Mouse (Mus musculus): ENCODE measurements around the gene Erc2. TPM values are rescaled to one million over a fixed set of nuclear protein-coding genes. Genes with fewer than 3 reads are reported as not detected.

The Erc2 gene
- polyA plus RNA-seq, 1 experiment from 2014 or later: 36.0 TPM

DNA sequence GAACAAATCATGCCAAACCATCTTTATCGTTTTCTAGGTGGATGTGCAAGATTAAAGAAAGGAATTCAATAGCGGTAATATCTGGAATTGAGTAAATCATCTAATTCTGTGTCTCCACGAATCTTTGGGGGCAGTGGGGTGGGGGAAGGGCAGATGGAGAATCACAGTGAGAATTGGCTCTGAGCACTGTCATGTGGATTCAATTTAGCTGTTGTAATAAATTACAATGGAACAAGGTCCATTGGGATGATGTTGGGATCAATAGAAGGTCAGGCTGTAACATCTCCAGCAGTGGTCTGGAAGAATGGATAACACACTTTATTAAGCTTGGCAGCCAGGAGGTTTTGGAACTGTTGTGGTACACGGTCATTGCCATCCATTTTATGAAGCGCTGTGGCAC is 363.0 kb downstream of the Erc2 start:
- H3K4me2 ChIP-seq (replicated peaks): no peak overlapping the region
- H3K4me1 ChIP-seq: no peaks in the 10 kb centered on the region
- no peak overlapping the region for H3K9ac ChIP-seq (replicated peaks)
- no peak overlapping the region for H3K27ac ChIP-seq (replicated peaks)
- H3K27me3 ChIP-seq: no peaks in the 10 kb centered on the region
- H3K36me3 ChIP-seq: no peaks in the 10 kb centered on the region
- H3K9me3 ChIP-seq: no peaks in the 10 kb centered on the region
- 80% methylated on average over 5 of the region's 5 CpGs for WGBS
- no peak for ATAC-seq (ENCODE audit: low FRiP score, low read depth)
- H3K4me3 ChIP-seq: no peak overlapping the region

DNA sequence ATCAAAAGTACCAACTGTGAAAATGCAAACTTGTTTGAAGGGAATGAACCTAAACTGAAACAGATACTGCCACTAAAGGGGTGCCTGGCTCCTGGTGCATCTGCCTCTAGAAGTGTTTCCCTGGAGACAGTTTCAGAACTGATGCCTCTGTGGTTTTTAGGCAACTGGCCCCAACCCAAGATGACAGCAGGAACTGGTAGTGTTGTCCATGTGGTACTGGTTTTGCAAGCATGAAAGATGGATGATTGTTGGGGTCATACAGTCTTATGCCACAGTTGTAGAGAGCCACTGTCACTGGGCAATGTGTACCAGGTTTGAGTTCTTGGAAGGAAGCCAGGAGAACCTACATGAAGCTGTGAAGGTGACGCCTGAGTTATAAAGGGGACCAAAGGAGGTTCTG is 365.2 kb downstream of the Erc2 start:
- H3K9ac ChIP-seq (replicated peaks): no peak overlapping the region
- 83% methylated on average over 1 of the region's 1 CpGs for WGBS
- H3K36me3 ChIP-seq: no peaks in the 10 kb centered on the region
- H3K27me3 ChIP-seq: no peaks in the 10 kb centered on the region
- no peak overlapping the region for H3K4me3 ChIP-seq
- ATAC-seq (ENCODE audit: low FRiP score, low read depth): no peak
- no peaks in the 10 kb centered on the region for H3K4me1 ChIP-seq
- H3K9me3 ChIP-seq: no peaks in the 10 kb centered on the region
- H3K27ac ChIP-seq (replicated peaks): no peak overlapping the region
- no peak overlapping the region for H3K4me2 ChIP-seq (replicated peaks)

DNA sequence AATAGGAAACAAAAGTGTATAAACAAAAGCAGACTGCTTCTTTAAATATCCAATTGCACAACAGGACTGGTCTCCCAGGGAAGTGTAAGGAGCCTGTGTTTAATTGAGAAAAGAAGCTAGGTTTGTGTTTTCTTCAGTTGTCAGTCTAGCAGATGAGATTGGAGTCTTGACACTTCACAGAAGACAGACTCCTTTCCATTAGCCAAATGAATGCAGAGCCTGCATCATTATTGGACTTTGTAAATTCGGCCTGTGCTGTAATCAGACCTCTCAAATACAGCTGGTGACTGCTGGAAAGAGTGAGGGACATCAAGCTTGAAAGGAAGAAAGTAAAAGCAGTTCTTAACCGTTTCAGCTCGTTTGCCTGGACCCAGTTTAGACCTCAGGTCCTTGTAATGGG is 376.3 kb downstream of the Erc2 start:
- Histone ChIP-seq H3K4me2 (replicated peaks) (no peak overlapping the region), H3K36me3 (no peaks in the 10 kb centered on the region), H3K9me3 (no peaks in the 10 kb centered on the region), H3K27ac (replicated peaks) (no peak overlapping the region), H3K27me3 (no peaks in the 10 kb centered on the region), H3K4me1 (peaks cover 3% of the 10 kb centered on the region; the same call in 1 of the 2 replicates), H3K9ac (replicated peaks) (no peak overlapping the region), H3K4me3 (no peak overlapping the region)
- ATAC-seq (ENCODE audit: low FRiP score, low read depth): no peak
- 56% methylated on average over 3 of the region's 3 CpGs for WGBS

DNA sequence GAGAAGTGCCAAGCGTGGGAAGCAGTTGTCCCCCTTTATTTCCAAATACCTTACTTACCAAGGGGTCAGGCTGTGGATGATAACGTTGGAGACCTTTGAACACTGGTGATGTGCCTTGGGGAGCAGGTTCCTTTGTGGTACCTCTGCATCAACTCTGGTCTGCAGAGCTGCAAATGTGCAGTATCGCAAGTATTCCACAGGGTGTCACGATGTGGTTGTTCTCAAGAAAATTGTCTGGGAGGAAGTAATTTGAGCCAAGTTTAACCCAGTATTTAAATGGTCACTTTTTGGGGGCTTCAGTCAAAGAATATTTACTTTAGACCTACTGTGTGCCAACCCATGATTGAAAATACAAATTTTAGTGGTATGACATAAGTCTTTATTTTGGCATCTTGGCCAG is 381.8 kb downstream of the Erc2 start:
- H3K4me1 ChIP-seq: peaks cover 4% of the 10 kb centered on the region
- no peak overlapping the region for H3K9ac ChIP-seq (replicated peaks)
- no peak overlapping the region for H3K27ac ChIP-seq (replicated peaks)
- 52% methylated on average over 4 of the region's 4 CpGs for WGBS
- no peaks in the 10 kb centered on the region for H3K9me3 ChIP-seq
- H3K36me3 ChIP-seq: no peaks in the 10 kb centered on the region
- H3K4me2 ChIP-seq (replicated peaks): no peak overlapping the region
- H3K27me3 ChIP-seq: no peaks in the 10 kb centered on the region
- no peak overlapping the region for H3K4me3 ChIP-seq
- no peak for ATAC-seq (ENCODE audit: low FRiP score, low read depth)

DNA sequence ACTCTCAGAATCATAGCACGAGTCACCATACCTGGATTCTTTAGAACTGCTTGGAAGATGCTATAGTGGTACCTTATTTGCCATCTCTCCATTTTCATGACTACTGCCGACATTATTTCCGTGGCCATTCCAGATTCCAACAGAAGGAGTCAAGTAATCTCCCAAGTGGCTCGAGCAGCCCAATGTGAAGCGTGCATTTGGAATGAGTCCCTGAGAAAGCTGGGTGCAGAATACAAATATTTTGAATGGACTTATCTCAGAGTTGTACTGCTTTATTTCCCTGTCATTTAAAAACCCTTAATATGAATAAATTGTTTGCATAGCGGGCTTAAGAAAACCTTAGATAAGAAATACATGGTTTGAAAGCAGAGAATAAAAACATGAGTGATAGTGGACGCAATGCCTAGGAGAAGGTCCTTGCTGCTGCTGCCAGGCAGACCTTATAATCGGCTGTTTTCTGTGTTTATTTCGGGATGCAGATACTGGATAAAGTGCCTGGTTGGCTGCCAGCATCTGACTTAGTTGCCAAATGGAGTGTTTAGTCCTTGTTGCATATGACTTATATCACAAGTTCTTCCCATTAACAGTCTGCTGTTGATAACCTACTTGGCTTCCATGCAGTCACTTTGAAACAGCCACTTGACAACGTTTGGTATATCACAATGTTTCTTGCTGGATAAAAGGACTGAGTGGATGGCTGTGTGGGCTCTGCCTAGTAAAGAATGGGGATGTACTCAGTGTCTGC is 388.5 kb downstream of the Erc2 start:
- H3K9ac ChIP-seq (replicated peaks): no peak overlapping the region
- no peak overlapping the region for H3K4me3 ChIP-seq
- H3K4me2 ChIP-seq (replicated peaks): no peak overlapping the region
- 88% methylated on average over 10 of the region's 10 CpGs for WGBS
- no peaks in the 10 kb centered on the region for H3K27me3 ChIP-seq
- H3K27ac ChIP-seq (replicated peaks): no peak overlapping the region
- no peaks in the 10 kb centered on the region for H3K36me3 ChIP-seq
- no peaks in the 10 kb centered on the region for H3K9me3 ChIP-seq
- no peak for ATAC-seq (ENCODE audit: low FRiP score, low read depth)
- peaks cover 4% of the 10 kb centered on the region for H3K4me1 ChIP-seq

DNA sequence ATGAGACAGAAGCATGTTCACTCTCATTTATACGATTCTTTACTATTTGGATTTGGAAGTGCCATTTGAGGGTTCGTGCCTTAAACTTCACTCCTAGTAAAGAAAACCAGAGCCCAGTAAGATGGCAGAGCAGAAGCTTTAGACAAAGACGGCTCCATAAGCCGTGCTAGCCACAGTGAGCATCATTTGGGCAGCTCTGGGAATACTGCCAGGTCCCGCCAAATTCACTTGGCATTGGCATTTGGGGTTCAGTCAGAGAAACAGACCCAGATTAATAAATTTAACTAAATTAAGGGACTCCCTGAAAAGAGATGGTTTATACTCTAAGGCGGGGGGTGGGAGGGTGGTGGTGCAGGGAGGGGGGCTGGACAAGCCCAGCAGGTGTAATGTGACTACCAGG is 401.0 kb downstream of the Erc2 start:
- ATAC-seq (ENCODE audit: low FRiP score, low read depth): no peak
- no peak overlapping the region for H3K4me3 ChIP-seq
- H3K27me3 ChIP-seq: no peaks in the 10 kb centered on the region
- H3K4me2 ChIP-seq (replicated peaks): no peak overlapping the region
- 87% methylated on average over 6 of the region's 6 CpGs for WGBS
- H3K4me1 ChIP-seq: no peaks in the 10 kb centered on the region
- H3K9me3 ChIP-seq: no peaks in the 10 kb centered on the region
- no peaks in the 10 kb centered on the region for H3K36me3 ChIP-seq
- H3K27ac ChIP-seq (replicated peaks): no peak overlapping the region
- H3K9ac ChIP-seq (replicated peaks): no peak overlapping the region

DNA sequence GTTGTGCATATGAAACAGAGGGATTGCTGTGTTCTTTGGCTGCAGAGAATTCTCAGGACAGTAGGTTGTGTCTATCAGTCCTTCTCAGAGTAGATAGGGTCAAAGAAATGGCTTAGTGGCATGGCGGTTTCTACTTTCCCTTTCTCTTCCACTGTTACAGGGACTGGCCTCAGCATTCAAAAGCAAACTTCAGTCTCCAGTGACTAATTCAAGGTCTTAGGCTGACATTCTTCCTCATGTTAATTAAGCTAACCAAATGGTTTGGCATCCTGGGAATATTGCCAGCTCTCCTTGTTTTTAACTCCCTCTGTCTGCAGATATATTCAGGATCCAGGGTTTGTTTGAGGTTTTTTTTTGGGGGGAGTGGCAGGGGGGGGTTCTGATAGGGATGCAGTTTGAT is 408.6 kb downstream of the Erc2 start:
- WGBS: 58% methylated on average over 1 of the region's 1 CpGs
- Histone ChIP-seq H3K9ac (replicated peaks) (no peak overlapping the region), H3K4me3 (no peak overlapping the region), H3K4me2 (replicated peaks) (no peak overlapping the region), H3K27ac (replicated peaks) (no peak overlapping the region), H3K9me3 (no peaks in the 10 kb centered on the region), H3K4me1 (peaks cover 2% of the 10 kb centered on the region; the same call in 1 of the 2 replicates), H3K27me3 (no peaks in the 10 kb centered on the region), H3K36me3 (no peaks in the 10 kb centered on the region)
- ATAC-seq (ENCODE audit: low FRiP score, low read depth): no peak

DNA sequence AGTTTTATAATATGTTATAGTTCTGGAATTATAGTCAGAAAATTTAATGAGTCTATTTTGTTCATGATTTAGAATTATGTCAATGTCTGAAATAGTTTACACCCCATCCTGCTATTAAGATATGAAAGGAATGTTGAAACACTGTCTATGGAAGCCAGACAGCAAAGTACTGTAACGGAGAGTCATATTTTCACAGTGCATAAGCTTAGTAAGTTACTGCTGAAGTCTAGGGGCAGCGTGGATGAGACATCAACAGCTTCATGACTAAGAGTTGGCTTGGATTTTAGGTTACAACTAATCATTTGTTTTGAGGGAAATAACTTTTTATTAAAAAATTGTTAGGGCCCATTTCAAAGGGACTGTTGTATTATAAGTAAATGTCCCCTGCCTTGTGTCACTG is 412.8 kb downstream of the Erc2 start:
- Histone ChIP-seq H3K4me2 (replicated peaks) (no peak overlapping the region), H3K9me3 (no peaks in the 10 kb centered on the region), H3K4me1 (peaks cover 2% of the 10 kb centered on the region; the same call in 1 of the 2 replicates), H3K27me3 (no peaks in the 10 kb centered on the region), H3K4me3 (no peak overlapping the region), H3K36me3 (no peaks in the 10 kb centered on the region), H3K27ac (replicated peaks) (no peak overlapping the region), H3K9ac (replicated peaks) (no peak overlapping the region)
- 90% methylated on average over 2 of the region's 2 CpGs for WGBS
- ATAC-seq (ENCODE audit: low FRiP score, low read depth): no peak

DNA sequence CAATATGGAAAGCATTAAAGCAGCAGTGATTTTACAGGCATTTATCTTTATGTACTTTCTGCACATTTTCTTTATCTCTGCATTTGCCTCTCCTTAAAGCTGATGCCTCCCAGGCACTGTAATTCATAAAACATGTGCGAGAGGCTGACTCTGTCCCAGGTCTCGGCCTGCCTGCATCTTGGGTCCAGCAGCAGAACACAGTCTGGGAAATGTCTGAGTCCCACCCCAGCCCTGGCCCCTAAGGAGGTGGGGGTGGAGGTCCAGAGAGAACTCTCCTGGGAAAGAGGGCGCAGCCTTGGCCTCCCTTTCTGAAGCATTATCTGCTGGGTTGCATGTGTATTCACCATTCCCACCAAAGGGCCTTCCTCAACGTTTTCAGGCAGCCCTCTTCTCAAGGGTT is 420.9 kb downstream of the Erc2 start:
- Histone ChIP-seq H3K36me3 (no peaks in the 10 kb centered on the region), H3K4me3 (no peak overlapping the region), H3K9me3 (no peaks in the 10 kb centered on the region), H3K4me1 (peaks cover 14% of the 10 kb centered on the region), H3K27me3 (no peaks in the 10 kb centered on the region), H3K9ac (replicated peaks) (no peak overlapping the region), H3K27ac (replicated peaks) (no peak overlapping the region), H3K4me2 (replicated peaks) (no peak overlapping the region)
- WGBS: 63% methylated on average over 4 of the region's 4 CpGs
- no peak for ATAC-seq (ENCODE audit: low FRiP score, low read depth)

DNA sequence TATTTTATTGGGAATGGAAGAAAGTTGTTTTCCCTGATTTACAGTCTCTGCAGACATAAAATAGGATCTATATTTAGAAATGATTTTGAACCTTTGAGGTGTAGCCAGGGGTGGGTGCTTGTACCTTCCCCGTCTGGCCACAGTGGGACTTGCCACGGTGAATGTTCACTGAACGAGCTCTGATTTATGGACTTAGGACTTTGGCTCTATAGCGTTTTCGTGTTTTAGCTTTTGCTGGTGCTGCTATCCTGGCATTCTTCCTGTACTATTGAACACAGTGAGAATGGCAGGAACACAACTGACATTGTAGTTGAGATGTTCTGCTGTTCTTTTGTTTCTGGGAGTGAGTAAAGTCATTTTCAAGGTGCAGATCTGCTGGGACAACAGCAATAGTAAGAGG is 429.4 kb downstream of the Erc2 start:
- 95% methylated on average over 5 of the region's 5 CpGs for WGBS

DNA sequence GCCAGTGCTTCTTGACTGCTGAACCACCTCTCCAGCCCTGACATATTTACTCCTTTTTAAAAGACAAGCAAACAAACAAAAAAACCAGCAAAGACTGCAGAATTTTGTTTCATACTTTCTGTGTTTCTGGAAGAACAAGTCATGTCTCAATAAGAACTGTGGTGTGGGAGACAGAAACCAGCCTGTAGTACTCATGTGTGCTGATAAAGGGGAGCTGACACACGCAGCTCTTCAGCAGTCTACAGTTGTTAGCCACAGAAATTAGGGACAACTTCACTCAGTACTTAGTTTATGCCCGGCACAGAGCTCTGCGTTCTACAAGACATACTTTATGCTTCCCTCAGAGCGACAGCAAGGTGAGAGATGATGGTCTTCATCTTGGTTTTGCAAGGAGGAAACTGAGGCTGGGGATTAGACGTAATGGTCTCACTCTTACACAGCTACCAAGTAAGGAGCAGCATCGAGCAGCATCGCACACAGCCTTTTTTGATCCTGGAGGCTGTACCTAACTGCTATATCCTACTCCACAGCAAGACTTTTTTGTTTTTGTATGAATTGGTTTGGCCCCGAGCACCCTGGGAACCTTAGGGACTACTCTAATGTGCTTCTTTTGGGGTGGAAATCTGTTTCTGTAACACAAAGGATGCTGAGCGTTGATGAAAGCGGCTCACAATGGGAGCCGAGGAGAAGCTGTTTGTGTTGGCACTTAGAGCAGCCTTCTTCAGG is 435.1 kb downstream of the Erc2 start:
- no peak for ATAC-seq (ENCODE audit: low FRiP score, low read depth)
- H3K4me3 ChIP-seq: no peak overlapping the region
- H3K4me1 ChIP-seq: peaks cover 13% of the 10 kb centered on the region
- H3K4me2 ChIP-seq (replicated peaks): peak overlapping the region; percentile 16; the same call in 1 of the 2 replicates
- 32% methylated on average over 11 of the region's 11 CpGs for WGBS
- H3K27ac ChIP-seq (replicated peaks): peak overlapping the region; percentile 58; the same call in 1 of the 2 replicates
- H3K36me3 ChIP-seq: no peaks in the 10 kb centered on the region
- no peaks in the 10 kb centered on the region for H3K27me3 ChIP-seq
- no peaks in the 10 kb centered on the region for H3K9me3 ChIP-seq
- no peak overlapping the region for H3K9ac ChIP-seq (replicated peaks)

More for the DNA sequence above, 429.4 kb downstream of the Erc2 start:
- H3K27ac ChIP-seq (replicated peaks): no peak overlapping the region
- no peak overlapping the region for H3K9ac ChIP-seq (replicated peaks)
- H3K9me3 ChIP-seq: no peaks in the 10 kb centered on the region
- no peaks in the 10 kb centered on the region for H3K27me3 ChIP-seq
- no peaks in the 10 kb centered on the region for H3K36me3 ChIP-seq
- H3K4me3 ChIP-seq: no peak overlapping the region
- no peaks in the 10 kb centered on the region for H3K4me1 ChIP-seq
- no peak for ATAC-seq (ENCODE audit: low FRiP score, low read depth)
- H3K4me2 ChIP-seq (replicated peaks): no peak overlapping the region

Data from midbrain, embryonic 12.5 days (tissue).